In genomic region chr7:66161836-66162235, GRCm38 (mm10) we compare ENCODE assay signal across 28 mouse cellular contexts.
"Had no signal": no experiment of that assay in that cellular context is flagged by ENCODE, and none has a peak within 500 bp of the region (broad histone marks: within the 10 kb centered on the region; RNA-seq: fewer than 3 reads in every experiment).

No protein-coding gene starts in this region.

- ATAC-seq: forebrain, embryonic 13.5 days; forebrain, embryonic 14.5 days; forebrain, embryonic 15.5 days; forebrain, embryonic 16.5 days; forebrain, postnatal 0 days had no signal

- H3K4me2 ChIP-seq: embryonic facial prominence, embryonic 12.5 days; embryonic facial prominence, embryonic 13.5 days; embryonic facial prominence, embryonic 15.5 days; forebrain, embryonic 12.5 days; forebrain, embryonic 13.5 days; forebrain, embryonic 15.5 days had no signal

- H3K36me3 ChIP-seq: embryonic facial prominence, embryonic 12.5 days; embryonic facial prominence, embryonic 15.5 days; forebrain, embryonic 12.5 days; forebrain, embryonic 15.5 days had no signal

- DNase-seq: cerebellum, adult 2 months; cerebellum, adult 8-10 months; cerebellum, adult 9-10 months; cerebellum, adult 9-11 months; cerebellum, postnatal 10 days; cerebellum, postnatal 14 days; cerebellum, postnatal 25 days; cerebellum, postnatal 36 days; embryo, embryonic 11 days; forebrain, postnatal 0 days; gastrocnemius, adult 2 months; gastrocnemius, postnatal 10 days; gastrocnemius, postnatal 14 days; gastrocnemius, postnatal 25 days; gastrocnemius, postnatal 36 days; heart, adult 18-20 months; heart, adult 2 months had no signal

- H3K9me3 ChIP-seq: embryonic facial prominence, embryonic 10.5 days; embryonic facial prominence, embryonic 12.5 days; embryonic facial prominence, embryonic 13.5 days; embryonic facial prominence, embryonic 15.5 days; forebrain, embryonic 10.5 days; forebrain, embryonic 12.5 days; forebrain, embryonic 13.5 days; forebrain, embryonic 15.5 days had no signal

- H3K27ac ChIP-seq: embryonic facial prominence, embryonic 10.5 days; embryonic facial prominence, embryonic 12.5 days; embryonic facial prominence, embryonic 13.5 days; embryonic facial prominence, embryonic 15.5 days; forebrain, embryonic 10.5 days; forebrain, embryonic 12.5 days; forebrain, embryonic 13.5 days; forebrain, embryonic 15.5 days; gastrocnemius, adult 2 months; heart, adult 2 months had no signal

- H3K4me3 ChIP-seq: embryonic facial prominence, embryonic 10.5 days; embryonic facial prominence, embryonic 12.5 days; embryonic facial prominence, embryonic 13.5 days; embryonic facial prominence, embryonic 15.5 days; erythroblast, embryonic 14.5 days; forebrain, embryonic 10.5 days; forebrain, embryonic 12.5 days; forebrain, embryonic 13.5 days; forebrain, embryonic 15.5 days; gastrocnemius, adult 2 months; heart, adult 2 months had no signal

- H3K9ac ChIP-seq: embryonic facial prominence, embryonic 12.5 days; embryonic facial prominence, embryonic 13.5 days; embryonic facial prominence, embryonic 15.5 days; forebrain, embryonic 12.5 days; forebrain, embryonic 13.5 days; forebrain, embryonic 15.5 days; forebrain, postnatal 0 days had no signal

- H3K27me3 ChIP-seq: embryonic facial prominence, embryonic 12.5 days; embryonic facial prominence, embryonic 13.5 days; embryonic facial prominence, embryonic 15.5 days; forebrain, embryonic 12.5 days; forebrain, embryonic 13.5 days; forebrain, embryonic 15.5 days had no signal
